Mouse (Mus musculus) hindbrain, embryonic 16.5 days (tissue): ENCODE data around the gene Gabrg2. TPM values are rescaled to one million over a fixed set of nuclear protein-coding genes. Genes with fewer than 3 reads are reported as not detected.

Experiments used
- ATAC-seq: fragments of 200-750 bp; cut with Nextera tagmentation; 2 replicates; pipeline ENCODE4 v1.8.0; 2017; ENCODE audit warnings: moderate TSS enrichment, moderate library complexity
- H3K27ac ChIP-seq: fragments of 300-500 bp; sonication (generic); 2 replicates; pipeline ENCODE4 v1.5.1; 2014; ENCODE audit warnings: low read depth, mild to moderate bottlenecking, control low read depth, low read length, moderate library complexity
- H3K27me3 ChIP-seq: fragments of 300-500 bp; sonication (generic); replicated peaks from 2 replicates; pipeline ENCODE4 v1.6.1; 2014; ENCODE audit warnings: low read length; ENCODE audit not compliant: control insufficient read depth, insufficient read depth
- H3K36me3 ChIP-seq: fragments of 300-500 bp; sonication (generic); 2 replicates; pipeline ENCODE4 v1.6.1; 2014; ENCODE audit warnings: mild to moderate bottlenecking, low read length, moderate library complexity, mixed read lengths; ENCODE audit not compliant: control insufficient read depth, insufficient read depth
- H3K4me1 ChIP-seq: fragments of 300-500 bp; sonication (generic); 2 replicates; pipeline ENCODE4 v1.6.1; 2014; ENCODE audit warnings: low read depth, low read length; ENCODE audit not compliant: control insufficient read depth, insufficient read depth
- H3K4me2 ChIP-seq: fragments of 300-500 bp; sonication (generic); 2 replicates; pipeline ENCODE4 v1.6.1; 2014; ENCODE audit warnings: mild to moderate bottlenecking, low read length, control low read depth, moderate library complexity
- H3K4me3 ChIP-seq: fragments of 300-500 bp; sonication (generic); 2 replicates; pipeline ENCODE4 v1.5.1; 2014; ENCODE audit warnings: mild to moderate bottlenecking, low read length, control low read depth, moderate library complexity
- H3K9ac ChIP-seq: fragments of 300-500 bp; sonication (generic); 2 replicates; pipeline ENCODE4 v1.6.1; 2014; ENCODE audit warnings: low read depth, mild to moderate bottlenecking, control low read depth, low read length, moderate library complexity
- H3K9me3 ChIP-seq: fragments of 300-500 bp; sonication (generic); 2 replicates; pipeline ENCODE4 v1.6.1; 2014; ENCODE audit warnings: mild to moderate bottlenecking, low read length, moderate library complexity; ENCODE audit not compliant: control insufficient read depth
- WGBS: fragments of 180-500 bp; shearing (Covaris S2); extraction: QIAGEN DNeasy Blood & Tissue Kit; methylation state at CpG from one replicate; pipeline ENCODE4 v1.1.7; 2014; 5-methylcytosine and 5-hydroxymethylcytosine counted together
- polyA plus RNA-seq: library from polyadenylated mRNA; unstranded; fragments of >200 nt; fragmentation: Nextera tagmentation; extraction: Ambion mirVana; gene quantifications from 2 replicates; pipeline ENCODE4 v1.2.1, GENCODE M21; 2015

The Gabrg2 gene
- polyA plus RNA-seq, 1 experiment from 2014 or later, result 127 TPM

- Histone ChIP-seq H3K4me1 (no peaks in the 10 kb centered on the region), H3K4me2 (no peak overlapping the region), H3K27me3 (no peaks in the 10 kb centered on the region), H3K36me3 (no peaks in the 10 kb centered on the region), H3K27ac (no peak overlapping the region), H3K9me3 (no peaks in the 10 kb centered on the region), H3K4me3 (no peak overlapping the region), H3K9ac (no peak overlapping the region)
- no peak for ATAC-seq
- 70% methylated on average over 2 of the region's 2 CpGs for WGBS
These were observed 62.7 kb downstream of the Gabrg2 start for GRCm38 (mm10) chr11:41937979-41938378.

DNA sequence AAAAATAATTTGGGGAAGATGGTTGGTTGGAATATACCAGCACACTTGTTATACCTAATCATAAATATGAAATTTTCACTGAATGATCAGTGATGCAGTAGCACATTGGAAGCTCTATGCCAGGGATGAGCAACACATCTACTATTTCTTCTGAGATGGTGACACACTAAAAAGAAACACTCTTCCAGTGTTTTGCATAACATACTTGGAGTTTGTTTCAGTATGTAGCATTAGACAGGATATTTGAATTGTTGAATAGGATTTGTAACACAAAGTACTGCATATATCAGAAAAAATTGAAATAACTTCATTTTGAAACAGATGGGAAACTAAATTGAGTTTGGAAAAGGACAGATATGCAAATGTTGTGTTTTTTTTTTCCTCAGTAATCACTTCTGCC, 81.8 kb downstream of the Gabrg2 start:
- Histone ChIP-seq H3K4me1 (no peaks in the 10 kb centered on the region), H3K9ac (no peak overlapping the region), H3K9me3 (no peaks in the 10 kb centered on the region), H3K4me2 (no peak overlapping the region), H3K4me3 (no peak overlapping the region), H3K27me3 (no peaks in the 10 kb centered on the region), H3K36me3 (no peaks in the 10 kb centered on the region), H3K27ac (no peak overlapping the region)
- no peak for ATAC-seq

DNA sequence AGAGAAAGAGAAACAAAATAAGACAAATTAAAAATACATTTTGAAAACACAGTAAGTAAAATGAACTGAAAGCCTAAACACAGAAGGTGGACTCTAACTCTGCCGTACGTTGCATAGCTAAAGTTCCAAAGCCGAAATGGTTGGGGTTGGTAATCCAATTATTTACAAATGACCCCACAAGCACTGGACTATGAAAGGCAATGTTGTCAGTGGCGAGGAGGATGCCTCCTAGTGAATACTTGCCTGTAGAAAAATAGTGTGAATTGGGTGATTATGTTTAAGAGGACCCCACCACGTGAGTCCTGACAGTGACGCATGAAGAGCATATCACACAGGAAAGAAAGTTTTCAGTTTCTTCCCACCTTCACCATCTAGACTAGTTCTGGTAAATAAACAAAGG, 86.6 kb downstream of the Gabrg2 start:
- Histone ChIP-seq H3K9ac (no peak overlapping the region), H3K4me1 (no peaks in the 10 kb centered on the region), H3K27ac (no peak overlapping the region), H3K27me3 (no peaks in the 10 kb centered on the region), H3K4me3 (no peak overlapping the region), H3K9me3 (no peaks in the 10 kb centered on the region), H3K4me2 (no peak overlapping the region), H3K36me3 (no peaks in the 10 kb centered on the region)
- whole genome bisulfite sequencing, result 45% methylated on average over 6 of the region's 6 CpGs
- no peak for ATAC-seq

DNA sequence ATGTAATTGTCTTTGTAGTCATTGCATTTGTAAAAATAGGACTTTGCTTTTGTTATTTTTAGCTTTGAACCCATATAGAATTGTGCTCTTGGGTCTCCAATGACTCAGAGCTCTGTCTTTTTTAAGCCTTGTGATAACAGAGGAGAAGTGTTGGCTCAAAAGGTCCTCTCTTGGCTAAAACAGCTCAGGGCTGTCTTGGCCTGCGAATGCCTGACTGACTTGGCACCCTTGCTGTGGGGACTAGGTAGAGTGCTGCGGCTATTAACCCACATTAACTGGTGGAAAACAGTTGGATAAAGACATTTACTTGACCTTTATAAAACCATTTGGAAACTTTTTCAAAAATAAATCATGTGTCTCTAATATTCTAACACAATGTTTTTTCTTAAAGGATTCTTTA, 97.0 kb downstream of the Gabrg2 start:
- Histone ChIP-seq H3K4me1 (no peaks in the 10 kb centered on the region), H3K27me3 (no peaks in the 10 kb centered on the region), H3K9me3 (no peaks in the 10 kb centered on the region), H3K4me2 (no peak overlapping the region), H3K27ac (no peak overlapping the region), H3K4me3 (no peak overlapping the region), H3K36me3 (no peaks in the 10 kb centered on the region), H3K9ac (no peak overlapping the region)
- WGBS, result 86% methylated on average over 2 of the region's 2 CpGs
- no peak for ATAC-seq

Other genes with a start within 250 kb of the Gabrg2 start
- gene Gabra1, start 182.1 kb upstream of the Gabrg2 start, polyA plus RNA-seq, result 24.2 and 24.8 TPM in 2 replicates